Mouse (Mus musculus) hindbrain, embryonic 11.5 days (tissue): ENCODE measurements around the gene Adamtsl4. TPM values are rescaled to one million over a fixed set of nuclear protein-coding genes. Genes with fewer than 3 reads are reported as not detected.

Source experiments
- ATAC-seq: fragments of 200-750 bp; cut with Nextera tagmentation; 2 replicates; pipeline ENCODE4 v1.8.0; 2017; ENCODE audit warnings: mild to moderate bottlenecking, moderate TSS enrichment, moderate library complexity; ENCODE audit not compliant: low FRiP score
- DNase-seq: peaks from one replicate; pipeline ENCODE4 v3.0.0-alpha.2; 2015; ENCODE audit warnings: low spot score
- H3K27ac ChIP-seq: fragments of 300-500 bp; sonication (generic); 2 replicates; pipeline ENCODE4 v1.5.1; 2014; ENCODE audit warnings: mild to moderate bottlenecking, low read depth, low read length
- H3K27me3 ChIP-seq: fragments of 300-500 bp; sonication (generic); 2 replicates; pipeline ENCODE4 v1.6.1; 2014; ENCODE audit warnings: mild to moderate bottlenecking, low read length, moderate library complexity, mixed read lengths; ENCODE audit not compliant: control insufficient read depth, insufficient read depth
- H3K36me3 ChIP-seq: fragments of 300-500 bp; sonication (generic); 2 replicates; pipeline ENCODE4 v1.6.1; 2014; ENCODE audit warnings: mild to moderate bottlenecking, low read length, moderate library complexity, mixed read lengths; ENCODE audit not compliant: control insufficient read depth, insufficient read depth
- H3K4me1 ChIP-seq: fragments of 300-500 bp; sonication (generic); replicated peaks from 2 replicates; pipeline ENCODE4 v1.6.1; 2014; ENCODE audit warnings: low read length, mixed read lengths; ENCODE audit not compliant: control insufficient read depth, insufficient read depth
- H3K4me2 ChIP-seq: fragments of 300-500 bp; sonication (generic); replicated peaks from 2 replicates; pipeline ENCODE4 v1.6.1; 2014; ENCODE audit warnings: mild to moderate bottlenecking, low read depth, low read length
- H3K4me3 ChIP-seq: fragments of 300-500 bp; sonication (generic); 2 replicates; pipeline ENCODE4 v1.5.1; 2014; ENCODE audit warnings: low read depth, low read length
- H3K9ac ChIP-seq: fragments of 300-500 bp; sonication (generic); 2 replicates; pipeline ENCODE4 v1.6.1; 2014; ENCODE audit warnings: low read depth, low read length
- H3K9me3 ChIP-seq: fragments of 300-500 bp; sonication (generic); 2 replicates; pipeline ENCODE4 v1.6.1; 2016; ENCODE audit warnings: low read length; ENCODE audit not compliant: control insufficient read depth
- WGBS: fragments of 180-500 bp; shearing (Covaris S2); extraction: QIAGEN DNeasy Blood & Tissue Kit; methylation state at CpG from one replicate; pipeline ENCODE4 v1.1.7; 2014; 5-methylcytosine and 5-hydroxymethylcytosine counted together
- polyA plus RNA-seq: library from polyadenylated mRNA; unstranded; fragments of >200 nt; fragmentation: Nextera tagmentation; extraction: Ambion mirVana; gene quantifications from 2 replicates; pipeline ENCODE4 v1.2.1, GENCODE M21; 2014

Adamtsl4 gene
- polyA plus RNA-seq, 1 experiment from 2014 or later: 0.80 TPM

- DNase-seq (no peak), ATAC-seq (no peak)
- H3K4me2 ChIP-seq: no peak overlapping the region
- no peaks in the 10 kb centered on the region for H3K27me3 ChIP-seq
- H3K9ac ChIP-seq: no peak overlapping the region
- no peak overlapping the region for H3K27ac ChIP-seq
- 77% methylated on average over 6 of the region's 6 CpGs for WGBS
- no peaks in the 10 kb centered on the region for H3K4me1 ChIP-seq
- H3K4me3 ChIP-seq: no peak overlapping the region
- H3K9me3 ChIP-seq: no peaks in the 10 kb centered on the region
- H3K36me3 ChIP-seq: no peaks in the 10 kb centered on the region
These were observed 37.3 kb downstream of the Adamtsl4 start for GRCm38 (mm10) chr3:95650276-95651032.

GRCm38 (mm10) chr3:95648016-95648415, 39.7 kb downstream of the Adamtsl4 start:
- no peak overlapping the region for H3K4me3 ChIP-seq
- H3K9ac ChIP-seq: no peak overlapping the region
- no peak overlapping the region for H3K4me2 ChIP-seq
- H3K27ac ChIP-seq: no peak overlapping the region
- WGBS: 91% methylated on average over 5 of the region's 5 CpGs
- no peak for DNase-seq
- no peaks in the 10 kb centered on the region for H3K36me3 ChIP-seq
- no peaks in the 10 kb centered on the region for H3K4me1 ChIP-seq
- no peaks in the 10 kb centered on the region for H3K9me3 ChIP-seq
- no peaks in the 10 kb centered on the region for H3K27me3 ChIP-seq
- ATAC-seq: no peak

DNA sequence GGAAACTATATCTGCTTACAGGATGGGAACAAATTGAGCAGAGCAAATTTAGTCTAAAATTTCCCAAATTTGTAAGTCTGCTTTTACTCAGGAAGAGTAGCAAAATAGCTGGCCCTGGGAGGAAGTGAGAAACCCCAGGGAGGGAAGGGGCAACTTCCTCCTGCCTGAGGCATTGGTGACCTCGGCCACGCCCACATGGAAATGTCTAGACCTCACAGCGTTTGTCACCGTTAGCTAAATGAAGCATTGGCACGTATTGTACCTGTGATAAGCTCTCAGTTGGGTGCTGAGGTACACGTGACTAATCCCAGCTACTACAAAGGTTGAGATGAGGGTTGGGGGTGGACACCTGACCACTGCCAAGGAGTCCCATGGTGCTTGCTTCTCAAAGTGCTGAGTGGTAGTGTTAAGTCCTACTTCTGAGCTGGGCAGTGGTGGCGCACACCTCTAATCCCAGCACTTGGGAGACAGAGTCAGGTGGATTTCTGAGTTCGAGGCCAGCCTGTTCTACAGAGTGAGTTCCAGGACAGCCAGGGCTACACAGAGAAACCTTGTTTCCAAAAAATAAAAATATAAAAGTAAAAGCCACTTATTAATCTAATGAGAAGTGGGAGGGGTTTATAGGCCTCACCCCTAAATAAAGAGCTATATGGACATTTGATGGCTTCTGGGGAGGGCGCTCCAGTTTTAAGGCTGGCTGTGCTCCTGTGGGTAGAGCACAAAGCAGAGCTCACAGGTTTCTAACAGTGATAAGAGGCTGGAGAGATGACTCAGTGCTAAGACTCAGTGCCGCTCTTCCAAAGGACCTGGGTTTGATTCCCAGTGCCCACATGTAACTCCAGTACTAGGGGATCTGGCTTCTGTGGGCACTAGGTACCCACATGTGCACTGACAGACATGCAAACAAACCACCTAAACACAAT, 42.1 kb downstream of the Adamtsl4 start:
- no peak overlapping the region for H3K27ac ChIP-seq
- H3K9ac ChIP-seq: no peak overlapping the region
- no peak overlapping the region for H3K4me2 ChIP-seq
- H3K4me1 ChIP-seq: no peaks in the 10 kb centered on the region
- no peak for ATAC-seq
- no peaks in the 10 kb centered on the region for H3K27me3 ChIP-seq
- no peak for DNase-seq
- 71% methylated on average over 10 of the region's 10 CpGs for WGBS
- no peaks in the 10 kb centered on the region for H3K9me3 ChIP-seq
- no peaks in the 10 kb centered on the region for H3K36me3 ChIP-seq
- H3K4me3 ChIP-seq: no peak overlapping the region

- Histone ChIP-seq H3K4me1 (no peaks in the 10 kb centered on the region), H3K27me3 (no peaks in the 10 kb centered on the region), H3K9me3 (no peaks in the 10 kb centered on the region), H3K9ac (no peak overlapping the region), H3K4me3 (no peak overlapping the region), H3K27ac (no peak overlapping the region), H3K4me2 (no peak overlapping the region), H3K36me3 (no peaks in the 10 kb centered on the region)
- ATAC-seq (no peak), DNase-seq (no peak)
- 87% methylated on average over 7 of the region's 7 CpGs for WGBS
These were observed 44.6 kb downstream of the Adamtsl4 start for GRCm38 (mm10) chr3:95643097-95643496.

- no peaks in the 10 kb centered on the region for H3K36me3 ChIP-seq
- no peaks in the 10 kb centered on the region for H3K9me3 ChIP-seq
- DNase-seq: no peak
- no peak overlapping the region for H3K4me3 ChIP-seq
- no peak overlapping the region for H3K9ac ChIP-seq
- H3K27me3 ChIP-seq: no peaks in the 10 kb centered on the region
- no peak overlapping the region for H3K27ac ChIP-seq
- no peak overlapping the region for H3K4me2 ChIP-seq
- ATAC-seq: no peak
- no peaks in the 10 kb centered on the region for H3K4me1 ChIP-seq
- WGBS: 94% methylated on average over 1 of the region's 1 CpGs
These were observed 48.0 kb downstream of the Adamtsl4 start for GRCm38 (mm10) chr3:95639694-95640093.

DNA sequence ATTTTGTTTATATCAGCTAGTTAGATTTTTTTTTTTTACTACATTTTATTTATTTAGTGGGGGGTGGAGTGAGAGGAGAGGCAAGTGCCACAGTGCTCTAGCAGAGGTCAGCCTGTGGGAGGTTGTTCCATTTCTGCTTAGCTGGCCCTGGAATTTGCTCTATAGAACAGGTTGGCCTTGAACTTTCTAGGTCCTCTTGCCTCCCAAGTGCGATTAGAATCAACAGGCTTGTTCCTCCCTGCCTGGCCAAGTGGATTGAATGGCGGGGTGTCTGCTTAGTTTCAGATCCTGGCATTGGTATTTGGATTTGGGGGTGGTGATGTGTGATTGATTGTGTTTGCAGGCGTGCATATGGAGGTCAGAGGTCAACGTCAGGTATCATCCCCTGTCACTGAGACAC, 51.6 kb downstream of the Adamtsl4 start:
- no peak overlapping the region for H3K4me3 ChIP-seq
- no peaks in the 10 kb centered on the region for H3K4me1 ChIP-seq
- DNase-seq (no peak), ATAC-seq (no peak)
- no peaks in the 10 kb centered on the region for H3K9me3 ChIP-seq
- H3K27ac ChIP-seq: no peak overlapping the region
- H3K9ac ChIP-seq: no peak overlapping the region
- no peaks in the 10 kb centered on the region for H3K27me3 ChIP-seq
- no peak overlapping the region for H3K4me2 ChIP-seq
- WGBS: 88% methylated on average over 4 of the region's 4 CpGs
- H3K36me3 ChIP-seq: no peaks in the 10 kb centered on the region; the same call in 1 of the 2 replicates

DNA sequence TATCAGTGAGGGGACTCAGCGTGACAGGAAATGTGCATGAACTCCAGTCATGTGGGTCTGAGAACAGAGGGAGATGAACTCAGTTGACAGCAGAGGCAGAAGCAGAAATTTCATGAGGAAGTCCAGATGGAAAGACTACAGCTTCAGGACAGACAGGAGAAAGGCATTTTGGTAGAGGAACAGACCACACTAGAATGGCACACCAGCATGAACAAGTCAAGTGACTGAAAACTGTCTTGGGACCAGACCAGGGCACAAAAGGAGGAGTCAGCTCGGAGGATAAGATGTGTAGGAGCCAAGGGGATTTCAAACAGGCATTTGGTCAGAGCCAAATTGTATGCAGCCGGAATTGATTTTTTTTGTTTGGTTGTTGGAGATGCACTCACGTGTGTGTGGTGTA, 52.1 kb downstream of the Adamtsl4 start:
- ATAC-seq (no peak), DNase-seq (no peak)
- H3K27me3 ChIP-seq: no peaks in the 10 kb centered on the region
- H3K36me3 ChIP-seq: no peaks in the 10 kb centered on the region; the same call in 1 of the 2 replicates
- H3K9me3 ChIP-seq: no peaks in the 10 kb centered on the region
- 85% methylated on average over 4 of the region's 4 CpGs for WGBS
- no peak overlapping the region for H3K4me3 ChIP-seq
- H3K27ac ChIP-seq: no peak overlapping the region
- no peaks in the 10 kb centered on the region for H3K4me1 ChIP-seq
- no peak overlapping the region for H3K9ac ChIP-seq
- H3K4me2 ChIP-seq: no peak overlapping the region

DNA sequence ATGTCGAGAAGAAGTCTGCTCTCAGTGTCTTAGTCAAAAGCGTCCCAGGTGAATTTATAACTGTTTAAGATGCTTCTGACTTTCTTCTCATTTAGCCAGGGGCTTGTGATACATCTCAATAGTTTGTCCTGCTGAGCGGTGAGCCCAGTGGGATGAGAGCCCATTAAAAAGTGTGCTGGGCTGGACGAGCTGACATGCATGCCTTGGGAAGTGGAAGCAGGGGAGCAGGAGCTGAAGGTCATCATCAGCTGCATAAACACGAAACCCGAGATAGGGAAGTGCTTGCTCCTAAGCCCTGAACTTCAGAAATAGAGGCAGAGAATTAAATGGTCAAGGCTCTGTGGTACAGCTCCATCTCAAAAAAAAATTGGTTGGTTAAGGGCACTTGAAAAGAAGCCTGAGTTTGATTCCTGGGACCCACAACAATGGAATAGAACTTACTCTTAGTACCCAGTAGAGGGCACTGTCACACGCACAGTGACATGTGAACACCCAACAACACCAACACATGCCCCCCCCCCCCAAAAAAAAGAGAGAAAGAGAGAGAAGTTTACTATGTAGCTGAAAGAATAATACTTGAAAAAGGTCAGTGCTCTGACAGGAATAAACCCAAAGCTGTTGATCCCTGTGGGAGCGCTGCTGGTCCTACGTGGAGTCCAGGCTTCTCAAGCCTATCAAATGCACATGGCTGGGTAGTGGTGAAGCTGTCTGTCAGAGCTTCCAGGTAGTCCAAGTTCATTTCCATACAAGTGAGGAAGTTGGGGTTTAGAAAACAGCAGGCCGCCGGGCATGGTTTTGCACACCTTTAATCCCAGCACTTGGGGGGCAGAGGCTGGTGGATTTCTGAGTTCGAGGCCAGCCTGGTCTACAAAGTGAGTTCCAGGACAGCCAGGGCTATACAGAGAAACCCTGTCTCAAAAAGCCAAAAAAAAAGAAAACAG, 54.8 kb downstream of the Adamtsl4 start:
- WGBS: 80% methylated on average over 12 of the region's 12 CpGs
- no peak overlapping the region for H3K4me3 ChIP-seq
- no peaks in the 10 kb centered on the region for H3K4me1 ChIP-seq
- no peak overlapping the region for H3K27ac ChIP-seq
- H3K9me3 ChIP-seq: no peaks in the 10 kb centered on the region
- H3K36me3 ChIP-seq: no peaks in the 10 kb centered on the region; the same call in 1 of the 2 replicates
- no peak overlapping the region for H3K9ac ChIP-seq
- H3K4me2 ChIP-seq: no peak overlapping the region
- DNase-seq: peak; percentile 39
- H3K27me3 ChIP-seq: no peaks in the 10 kb centered on the region
- no peak for ATAC-seq
